Mouse (Mus musculus): ENCODE data around the gene 4930556J24Rik.

Gene 4930556J24Rik

GRCm38 (mm10) chr11:3976678-3977077, at the start of gene 4930556J24Rik:
4930556J24Rik (minus strand) TSS chr11:3976778.
- TF ChIP-seq GATA4 (IDR thresholded peaks at IDR 0.05; ENCODE audit: insufficient replicate concordance, low read length), result no peak

GRCm38 (mm10) chr11:4023321-4023720, 46.7 kb upstream of the 4930556J24Rik start:
- TF ChIP-seq GATA4 (IDR thresholded peaks at IDR 0.05; ENCODE audit: insufficient replicate concordance, low read length), result no peak

GRCm38 (mm10) chr11:4012616-4013015, 36.0 kb upstream of the 4930556J24Rik start:
- TF ChIP-seq GATA4 (IDR thresholded peaks at IDR 0.05; ENCODE audit: insufficient replicate concordance, low read length), result no peak

- no peak for TF ChIP-seq GATA4 (IDR thresholded peaks at IDR 0.05; ENCODE audit: insufficient replicate concordance, low read length)
Measured at GRCm38 (mm10) chr11:4006462-4006861, 29.9 kb upstream of the 4930556J24Rik start.

- TF ChIP-seq GATA4 (IDR thresholded peaks at IDR 0.05; ENCODE audit: insufficient replicate concordance, low read length), result no peak
Measured at GRCm38 (mm10) chr11:4005220-4005805, 28.7 kb upstream of the 4930556J24Rik start.

- no peak for TF ChIP-seq GATA4 (IDR thresholded peaks at IDR 0.05; ENCODE audit: insufficient replicate concordance, low read length)
Measured at GRCm38 (mm10) chr11:4001603-4002002, 25.0 kb upstream of the 4930556J24Rik start.

- TF ChIP-seq GATA4 (IDR thresholded peaks at IDR 0.05; ENCODE audit: insufficient replicate concordance, low read length), result no peak
Measured at GRCm38 (mm10) chr11:3999547-3999946, 23.0 kb upstream of the 4930556J24Rik start.

GRCm38 (mm10) chr11:3997978-3998720, 21.6 kb upstream of the 4930556J24Rik start:
- no peak for TF ChIP-seq GATA4 (IDR thresholded peaks at IDR 0.05; ENCODE audit: insufficient replicate concordance, low read length)

- TF ChIP-seq GATA4 (IDR thresholded peaks at IDR 0.05; ENCODE audit: insufficient replicate concordance, low read length), result no peak
Measured at GRCm38 (mm10) chr11:3996840-3997239, 20.3 kb upstream of the 4930556J24Rik start.

GRCm38 (mm10) chr11:3995511-3995910, 18.9 kb upstream of the 4930556J24Rik start:
- no peak for TF ChIP-seq GATA4 (IDR thresholded peaks at IDR 0.05; ENCODE audit: insufficient replicate concordance, low read length)

GRCm38 (mm10) chr11:3993914-3994313, 17.3 kb upstream of the 4930556J24Rik start:
- no peak for TF ChIP-seq GATA4 (IDR thresholded peaks at IDR 0.05; ENCODE audit: insufficient replicate concordance, low read length)

GRCm38 (mm10) chr11:3993132-3993531, 16.6 kb upstream of the 4930556J24Rik start:
- TF ChIP-seq GATA4 (IDR thresholded peaks at IDR 0.05; ENCODE audit: insufficient replicate concordance, low read length), result no peak

- no peak for TF ChIP-seq GATA4 (IDR thresholded peaks at IDR 0.05; ENCODE audit: insufficient replicate concordance, low read length)
Measured at GRCm38 (mm10) chr11:3989748-3990147, 13.2 kb upstream of the 4930556J24Rik start.

- TF ChIP-seq GATA4 (IDR thresholded peaks at IDR 0.05; ENCODE audit: insufficient replicate concordance, low read length), result no peak
Measured at GRCm38 (mm10) chr11:3983863-3984745, 7.5 kb upstream of the 4930556J24Rik start.

- TF ChIP-seq GATA4 (IDR thresholded peaks at IDR 0.05; ENCODE audit: insufficient replicate concordance, low read length), result no peak
Measured at GRCm38 (mm10) chr11:3983291-3983862, 6.8 kb upstream of the 4930556J24Rik start, which contains the start of gene Gal3st1. Gal3st1 (plus strand) TSS chr11:3983636.

Data from liver, adult (tissue).